Mouse (Mus musculus): ENCODE measurements around the gene Yod1. TPM values are rescaled to one million over a fixed set of nuclear protein-coding genes. Genes with fewer than 3 reads are reported as not detected.

Gene Yod1
- 7.1 and 8.6 TPM in 2 replicates for total RNA-seq (2012; rRNA removed)
- 1 to 10 TPM in 1 of 2 experiments, not detected in 1; 6.1 TPM for polyA plus RNA-seq (2012; ENCODE audit: insufficient read depth in 1 of 2, insufficient read length in 2 of 2, low read depth in 1 of 2, low replicate concordance in 2 of 2, missing spikeins in 1 of 2)

GRCm38 (mm10) chr1:130717291-130717871, at the start of gene Yod1:
Gene Yod1, plus strand, starts transcription at chr1:130717327.
- Histone ChIP-seq H3K36me3 (ENCODE audit: control insufficient read depth in 1 of 2, insufficient read depth in 2 of 2, low read length in 2 of 2) (peaks cover 3 to 25% of the 10 kb centered on the region in 2 experiments), H3K4me3 (ENCODE audit: control insufficient read depth in 1 of 2, insufficient read depth in 1 of 2, low read depth in 2 of 2, low read length in 2 of 2) (peak within 1 kb of the TSS; percentile 73 to 77), H3K4me1 (ENCODE audit: control insufficient read depth in 1 of 2, insufficient read depth in 2 of 2, low read length in 2 of 2) (peaks cover 2 to 14% of the 10 kb centered on the region in 2 experiments; a peak in 2 of 4 replicates), H3K79me2 (ENCODE audit: control insufficient read depth, insufficient read depth, low read length, poor library complexity) (peaks cover 39% of the 10 kb centered on the region), H3K27ac (ENCODE audit: control insufficient read depth, low read depth, low read length) (peak within 1 kb of the TSS; percentile 77), H3K9me3 (replicated peaks; ENCODE audit: insufficient read depth, low read length) (no peaks in the 10 kb centered on the region), H3K9ac (ENCODE audit: control insufficient read depth, low read depth, low read length, poor library complexity, severe bottlenecking) (peak within 1 kb of the TSS; percentile 92), H3K27me3 (ENCODE audit: control insufficient read depth in 1 of 2, insufficient read depth in 2 of 2, low read length in 2 of 2) (no peaks in the 10 kb centered on the region)
- TF ChIP-seq MAX (IDR thresholded peaks at IDR 0.05; ENCODE audit: low read length) (no peak), RCOR1 (IDR thresholded peaks at IDR 0.05; ENCODE audit: low read depth, low read length) (no peak), MAFK (IDR thresholded peaks at IDR 0.05; ENCODE audit: borderline replicate concordance, low read depth, low read length) (no peak), HCFC1 (IDR thresholded peaks at IDR 0.05; ENCODE audit: low read depth, low read length) (peak; percentile 88), SIN3A (IDR thresholded peaks at IDR 0.05; ENCODE audit: low read length) (peak; percentile 66; the same call in 1 of the 2 replicates), GABPA (IDR thresholded peaks at IDR 0.05; ENCODE audit: low read depth, low read length) (no peak), TBP (IDR thresholded peaks at IDR 0.05; ENCODE audit: low read depth, low read length) (0 out of 2 replicates have a peak, but pooled peaks have one; percentile 46), ELF1 (IDR thresholded peaks at IDR 0.05; ENCODE audit: low read depth, low read length) (no peak), EP300 (IDR thresholded peaks at IDR 0.05; ENCODE audit: low read depth in 1 of 2, low read length in 2 of 2) (0 out of 4 replicates have a peak, but pooled peaks of 1 of the 2 experiments have one; percentile 26), ZMIZ1 (IDR thresholded peaks at IDR 0.05; ENCODE audit: low read depth, low read length) (no peak; the same call in 1 of the 2 replicates), TCF12 (IDR thresholded peaks at IDR 0.05; ENCODE audit: low read depth, low read length) (peak; percentile 68), POLR2AphosphoS5 (IDR thresholded peaks at IDR 0.05; ENCODE audit: borderline replicate concordance, low read depth, low read length) (no peak), MXI1 (IDR thresholded peaks at IDR 0.05; ENCODE audit: low read depth, low read length) (peak; percentile 30; the same call in 1 of the 2 replicates), GATA1 (IDR thresholded peaks at IDR 0.05; ENCODE audit: low read depth, low read length) (no peak), RAD21 (IDR thresholded peaks at IDR 0.05; ENCODE audit: low read depth, low read length) (no peak), TAL1 (IDR thresholded peaks at IDR 0.05; ENCODE audit: low read length) (no peak), UBTF (IDR thresholded peaks at IDR 0.05; ENCODE audit: borderline replicate concordance, insufficient read depth, low read depth, low read length) (peak; percentile 76; the same call in 1 of the 2 replicates), NELFE (IDR thresholded peaks at IDR 0.05; ENCODE audit: low read depth, low read length) (peak; percentile 89), CHD2 (IDR thresholded peaks at IDR 0.05; ENCODE audit: low read length) (peak; percentile 98), BHLHE40 (IDR thresholded peaks at IDR 0.05; ENCODE audit: borderline replicate concordance, low read depth, low read length) (no peak), POLR2AphosphoS2 (IDR thresholded peaks at IDR 0.05; ENCODE audit: low read length) (peak; percentile 82; the same call in 1 of the 2 replicates), POLR2A (IDR thresholded peaks at IDR 0.05; ENCODE audit: control insufficient read depth in 1 of 2, insufficient read depth in 1 of 2, low read depth in 1 of 2, low read length in 2 of 2, poor library complexity in 1 of 2) (peak; percentile 83 to 85), ETS1 (IDR thresholded peaks at IDR 0.05; ENCODE audit: low read depth, low read length) (peak; percentile 23; the same call in 1 of the 2 replicates), MAZ (IDR thresholded peaks at IDR 0.05; ENCODE audit: low read depth, low read length) (peak; percentile 74; the same call in 1 of the 2 replicates), CHD1 (IDR thresholded peaks at IDR 0.05; ENCODE audit: low read depth, low read length) (peak; percentile 35; the same call in 1 of the 2 replicates), NRF1 (IDR thresholded peaks at IDR 0.05; ENCODE audit: insufficient read depth, low read depth, low read length, poor library complexity, severe bottlenecking) (no peak)
- DNase-seq (ENCODE audit: low read depth, low spot score): peak; percentile 93

All from MEL (cell line).